Mouse (Mus musculus) left cerebral cortex, adult 11 months (tissue): ENCODE measurements around the gene Swi5.

Experiments used
- DNase-seq: peaks from one replicate; pipeline ENCODE4 v3.0.0; 2022; ENCODE audit warnings: low spot score

Gene Swi5

GRCm38 (mm10) chr2:32287923-32288367, at the start of gene Swi5:
Gene Swi5 (minus strand): TSS chr2:32288075.
- DNase-seq, result peak; percentile 93

- DNase-seq, result no peak
These were observed 48.0 kb upstream of the Swi5 start for GRCm38 (mm10) chr2:32335888-32336287.

GRCm38 (mm10) chr2:32332159-32332558, 44.3 kb upstream of the Swi5 start:
- DNase-seq, result no peak

GRCm38 (mm10) chr2:32329531-32329930, 41.7 kb upstream of the Swi5 start:
- DNase-seq, result no peak

- DNase-seq, result no peak
These were observed 41.1 kb upstream of the Swi5 start for GRCm38 (mm10) chr2:32328911-32329460.

GRCm38 (mm10) chr2:32327200-32327599, 39.3 kb upstream of the Swi5 start:
- no peak for DNase-seq

- DNase-seq, result no peak
These were observed 37.5 kb upstream of the Swi5 start for GRCm38 (mm10) chr2:32325342-32325741.

- DNase-seq, result no peak
These were observed 36.4 kb upstream of the Swi5 start for GRCm38 (mm10) chr2:32324322-32324721.

- no peak for DNase-seq
These were observed 35.2 kb upstream of the Swi5 start for GRCm38 (mm10) chr2:32322754-32323741.

GRCm38 (mm10) chr2:32321591-32322298, 33.9 kb upstream of the Swi5 start:
- no peak for DNase-seq

- DNase-seq, result no peak
These were observed 32.8 kb upstream of the Swi5 start for GRCm38 (mm10) chr2:32320721-32321120.

- DNase-seq, result no peak
These were observed 32.0 kb upstream of the Swi5 start for GRCm38 (mm10) chr2:32319586-32320580.

GRCm38 (mm10) chr2:32318709-32319585, 31.1 kb upstream of the Swi5 start:
- DNase-seq, result no peak

GRCm38 (mm10) chr2:32317791-32318417, 30.0 kb upstream of the Swi5 start:
- DNase-seq, result no peak

- DNase-seq, result no peak
These were observed 29.2 kb upstream of the Swi5 start for GRCm38 (mm10) chr2:32316887-32317656.

GRCm38 (mm10) chr2:32315751-32316150, 27.9 kb upstream of the Swi5 start:
- DNase-seq, result no peak

GRCm38 (mm10) chr2:32314831-32315230, 27.0 kb upstream of the Swi5 start:
- DNase-seq, result no peak

GRCm38 (mm10) chr2:32312318-32312964, 24.6 kb upstream of the Swi5 start:
- DNase-seq, result no peak
